Mouse (Mus musculus) heart, embryonic 13.5 days (tissue): Measurements from ENCODE around the gene Pgm1. TPM values are rescaled to one million over a fixed set of nuclear protein-coding genes. Genes with fewer than 3 reads are reported as not detected.

Experiments
- ATAC-seq: fragments of 200-750 bp; cut with Nextera tagmentation; 2 replicates; pipeline ENCODE4 v1.8.0; 2017; ENCODE audit warnings: moderate TSS enrichment; ENCODE audit not compliant: insufficient number of reproducible peaks, low FRiP score, low TSS enrichment; ENCODE audit errors: extremely low read depth
- H3K27ac ChIP-seq: fragments of 300-500 bp; sonication (generic); replicated peaks from 2 replicates; pipeline ENCODE4 v1.5.1; 2015; ENCODE audit warnings: moderate library complexity, mild to moderate bottlenecking, inconsistent platforms
- H3K27me3 ChIP-seq: fragments of 300-500 bp; sonication (generic); replicated peaks from 2 replicates; pipeline ENCODE4 v1.6.1; 2015; ENCODE audit warnings: mild to moderate bottlenecking, inconsistent platforms
- H3K36me3 ChIP-seq: fragments of 300-500 bp; sonication (generic); 2 replicates; pipeline ENCODE4 v1.6.1; 2015; ENCODE audit warnings: mild to moderate bottlenecking, inconsistent platforms
- H3K4me1 ChIP-seq: fragments of 300-500 bp; sonication (generic); 2 replicates; pipeline ENCODE4 v1.6.1; 2015; ENCODE audit warnings: inconsistent platforms
- H3K4me2 ChIP-seq: fragments of 300-500 bp; sonication (generic); 2 replicates; pipeline ENCODE4 v1.6.1; 2015; ENCODE audit warnings: inconsistent platforms, mild to moderate bottlenecking, moderate library complexity
- H3K4me3 ChIP-seq: fragments of 300-500 bp; sonication (generic); 2 replicates; pipeline ENCODE4 v1.5.1; 2015; ENCODE audit warnings: moderate library complexity, mild to moderate bottlenecking, inconsistent platforms
- H3K9ac ChIP-seq: fragments of 300-500 bp; sonication (generic); 2 replicates; pipeline ENCODE4 v1.6.1; 2015; ENCODE audit warnings: inconsistent platforms, mild to moderate bottlenecking, moderate library complexity
- H3K9me3 ChIP-seq: fragments of 300-500 bp; sonication (generic); 2 replicates; pipeline ENCODE4 v1.6.1; 2016; ENCODE audit warnings: inconsistent platforms
- WGBS: fragments of 180-500 bp; shearing (Covaris S2); methylation state at CpG from one replicate; pipeline ENCODE4 v1.1.7; 2015; ENCODE audit warnings: mixed read lengths; 5-methylcytosine and 5-hydroxymethylcytosine counted together
- polyA plus RNA-seq: library from polyadenylated mRNA; unstranded; fragments of >200 nt; fragmentation: Nextera tagmentation; extraction: Ambion mirVana; gene quantifications from 2 replicates; pipeline ENCODE4 v1.2.1, GENCODE M21; 2015

The Pgm1 gene
- polyA plus RNA-seq, 1 experiment from 2014 or later: 230 TPM

GRCm38 (mm10) chr4:99936278-99936677 lies 7.1 kb downstream of the Pgm1 start:
- Histone ChIP-seq H3K9me3 (no peaks in the 10 kb centered on the region), H3K4me1 (peaks cover 56% of the 10 kb centered on the region), H3K4me3 (no peak overlapping the region), H3K27me3 (no peaks in the 10 kb centered on the region), H3K27ac (no peak overlapping the region), H3K4me2 (no peak overlapping the region), H3K36me3 (peaks cover 46% of the 10 kb centered on the region), H3K9ac (no peak overlapping the region)
- ATAC-seq: no peak
- WGBS: 88% methylated on average over 5 of the region's 5 CpGs

GRCm38 (mm10) chr4:99939711-99940505 lies 10.7 kb downstream of the Pgm1 start:
- 46% methylated on average over 16 of the region's 16 CpGs for WGBS
- Histone ChIP-seq H3K4me2 (no peak overlapping the region), H3K9ac (no peak overlapping the region), H3K36me3 (peaks cover 35% of the 10 kb centered on the region), H3K27me3 (no peaks in the 10 kb centered on the region), H3K4me3 (no peak overlapping the region), H3K9me3 (no peaks in the 10 kb centered on the region), H3K27ac (peak overlapping the region; percentile 8; the same call in 1 of the 2 replicates), H3K4me1 (peaks cover 48% of the 10 kb centered on the region)
- ATAC-seq: no peak

GRCm38 (mm10) chr4:99941655-99942414 lies 12.6 kb downstream of the Pgm1 start:
- ATAC-seq: no peak
- no peaks in the 10 kb centered on the region for H3K27me3 ChIP-seq
- peak overlapping the region; percentile 28; the same call in 1 of the 2 replicates for H3K27ac ChIP-seq
- H3K4me2 ChIP-seq: no peak overlapping the region
- no peak overlapping the region for H3K4me3 ChIP-seq
- 44% methylated on average over 10 of the region's 10 CpGs for WGBS
- H3K9ac ChIP-seq: no peak overlapping the region
- H3K36me3 ChIP-seq: peaks cover 20% of the 10 kb centered on the region
- peaks cover 45% of the 10 kb centered on the region for H3K4me1 ChIP-seq
- H3K9me3 ChIP-seq: no peaks in the 10 kb centered on the region

GRCm38 (mm10) chr4:99944606-99945005 lies 15.4 kb downstream of the Pgm1 start:
- peaks cover 8% of the 10 kb centered on the region for H3K36me3 ChIP-seq
- WGBS: 67% methylated on average over 2 of the region's 2 CpGs
- H3K4me3 ChIP-seq: no peak overlapping the region
- H3K27me3 ChIP-seq: no peaks in the 10 kb centered on the region
- ATAC-seq: no peak
- H3K4me1 ChIP-seq: peaks cover 34% of the 10 kb centered on the region
- no peaks in the 10 kb centered on the region for H3K9me3 ChIP-seq
- H3K9ac ChIP-seq: no peak overlapping the region
- no peak overlapping the region for H3K27ac ChIP-seq
- H3K4me2 ChIP-seq: no peak overlapping the region

GRCm38 (mm10) chr4:99945011-99945410 lies 15.8 kb downstream of the Pgm1 start:
- Histone ChIP-seq H3K4me2 (no peak overlapping the region), H3K4me1 (peaks cover 30% of the 10 kb centered on the region), H3K36me3 (peaks cover 8% of the 10 kb centered on the region), H3K9ac (no peak overlapping the region), H3K9me3 (no peaks in the 10 kb centered on the region), H3K27me3 (no peaks in the 10 kb centered on the region), H3K4me3 (no peak overlapping the region), H3K27ac (no peak overlapping the region)
- no peak for ATAC-seq
- 82% methylated on average over 7 of the region's 7 CpGs for WGBS

- Histone ChIP-seq H3K27me3 (no peaks in the 10 kb centered on the region), H3K4me2 (no peak overlapping the region), H3K9ac (no peak overlapping the region), H3K9me3 (no peaks in the 10 kb centered on the region), H3K27ac (no peak overlapping the region), H3K4me1 (peaks cover 15% of the 10 kb centered on the region), H3K4me3 (no peak overlapping the region), H3K36me3 (peaks cover 6% of the 10 kb centered on the region)
- 85% methylated on average over 2 of the region's 2 CpGs for WGBS
- ATAC-seq: no peak
Observed at GRCm38 (mm10) chr4:99946516-99946915, 17.3 kb downstream of the Pgm1 start.

- peaks cover 8% of the 10 kb centered on the region for H3K4me1 ChIP-seq
- ATAC-seq: no peak
Observed at GRCm38 (mm10) chr4:99947192-99947591, 18.0 kb downstream of the Pgm1 start.

GRCm38 (mm10) chr4:99947896-99948295 lies 18.7 kb downstream of the Pgm1 start:
- H3K4me2 ChIP-seq: no peak overlapping the region
- H3K9me3 ChIP-seq: no peaks in the 10 kb centered on the region
- ATAC-seq: no peak
- H3K27ac ChIP-seq: no peak overlapping the region
- no peaks in the 10 kb centered on the region for H3K27me3 ChIP-seq
- peaks cover 6% of the 10 kb centered on the region; the same call in 1 of the 2 replicates for H3K4me1 ChIP-seq
- no peak overlapping the region for H3K4me3 ChIP-seq
- H3K9ac ChIP-seq: no peak overlapping the region
- peaks cover 11% of the 10 kb centered on the region for H3K36me3 ChIP-seq
- WGBS: 100% methylated on average over 1 of the region's 1 CpGs

More at GRCm38 (mm10) chr4:99947192-99947591, 18.0 kb downstream of the Pgm1 start:
- Histone ChIP-seq H3K4me3 (no peak overlapping the region), H3K27me3 (no peaks in the 10 kb centered on the region), H3K9ac (no peak overlapping the region), H3K27ac (no peak overlapping the region), H3K9me3 (no peaks in the 10 kb centered on the region), H3K36me3 (peaks cover 11% of the 10 kb centered on the region), H3K4me2 (no peak overlapping the region)
- 74% methylated on average over 1 of the region's 1 CpGs for WGBS

- H3K4me2 ChIP-seq: no peak overlapping the region
- no peaks in the 10 kb centered on the region for H3K9me3 ChIP-seq
- no peak for ATAC-seq
- H3K27ac ChIP-seq: no peak overlapping the region
- H3K4me3 ChIP-seq: no peak overlapping the region
- H3K36me3 ChIP-seq: peaks cover 14% of the 10 kb centered on the region
- peaks cover 25% of the 10 kb centered on the region for H3K4me1 ChIP-seq
- WGBS: 77% methylated on average over 2 of the region's 2 CpGs
- no peaks in the 10 kb centered on the region for H3K27me3 ChIP-seq
- no peak overlapping the region for H3K9ac ChIP-seq
Observed at GRCm38 (mm10) chr4:99953904-99954303, 24.7 kb downstream of the Pgm1 start.

GRCm38 (mm10) chr4:99955396-99955795 lies 26.2 kb downstream of the Pgm1 start:
- H3K9ac ChIP-seq: no peak overlapping the region
- H3K27me3 ChIP-seq: no peaks in the 10 kb centered on the region
- no peaks in the 10 kb centered on the region for H3K9me3 ChIP-seq
- peaks cover 37% of the 10 kb centered on the region for H3K4me1 ChIP-seq
- peaks cover 14% of the 10 kb centered on the region for H3K36me3 ChIP-seq
- no peak overlapping the region for H3K27ac ChIP-seq
- WGBS: 80% methylated on average over 10 of the region's 10 CpGs
- no peak overlapping the region for H3K4me2 ChIP-seq
- no peak for ATAC-seq
- H3K4me3 ChIP-seq: no peak overlapping the region

- no peak overlapping the region for H3K4me3 ChIP-seq
- H3K27ac ChIP-seq: no peak overlapping the region
- H3K4me1 ChIP-seq: peaks cover 37% of the 10 kb centered on the region
- H3K36me3 ChIP-seq: peaks cover 7% of the 10 kb centered on the region
- WGBS: 85% methylated on average over 4 of the region's 4 CpGs
- no peak overlapping the region for H3K9ac ChIP-seq
- no peaks in the 10 kb centered on the region for H3K9me3 ChIP-seq
- no peak overlapping the region for H3K4me2 ChIP-seq
- ATAC-seq: no peak
- no peaks in the 10 kb centered on the region for H3K27me3 ChIP-seq
Observed at GRCm38 (mm10) chr4:99957186-99957585, 28.0 kb downstream of the Pgm1 start.
